Mouse (Mus musculus) left cerebral cortex, postnatal 36 days (tissue): Measurements from ENCODE around the gene Rps29. TPM values are rescaled to one million over a fixed set of nuclear protein-coding genes. Genes with fewer than 3 reads are reported as not detected.
A peak's percentile ranks its signal among the peaks of the same experiment; 100 is the strongest.
"Not testable (repeated sequence)": the region's sequence is repeated elsewhere in the genome, so short reads cannot be mapped to it uniquely, and the experiment has no call there.

Source experiments
- DNase-seq, 2 experiments: peaks; one replicate each; pipeline ENCODE4 v3.0.0; 2021 to 2022; ENCODE audit warnings: low spot score in 2 of 2, mixed read lengths in 1 of 2
- intact Hi-C: fragments of 180-260 bp; cut with DNase I; formaldehyde crosslinking; loops from one replicate; pipeline ENCODE4 v1.15.1; 2025
- total RNA-seq, 2 experiments: library from RNA; stranded (reverse); gene quantifications; 2 replicates each; pipeline ENCODE4 v1.2.3; 2021

The Rps29 gene
- total RNA-seq = 1,000 to 10,000 TPM; 1,009 to 1,161 TPM

DNA sequence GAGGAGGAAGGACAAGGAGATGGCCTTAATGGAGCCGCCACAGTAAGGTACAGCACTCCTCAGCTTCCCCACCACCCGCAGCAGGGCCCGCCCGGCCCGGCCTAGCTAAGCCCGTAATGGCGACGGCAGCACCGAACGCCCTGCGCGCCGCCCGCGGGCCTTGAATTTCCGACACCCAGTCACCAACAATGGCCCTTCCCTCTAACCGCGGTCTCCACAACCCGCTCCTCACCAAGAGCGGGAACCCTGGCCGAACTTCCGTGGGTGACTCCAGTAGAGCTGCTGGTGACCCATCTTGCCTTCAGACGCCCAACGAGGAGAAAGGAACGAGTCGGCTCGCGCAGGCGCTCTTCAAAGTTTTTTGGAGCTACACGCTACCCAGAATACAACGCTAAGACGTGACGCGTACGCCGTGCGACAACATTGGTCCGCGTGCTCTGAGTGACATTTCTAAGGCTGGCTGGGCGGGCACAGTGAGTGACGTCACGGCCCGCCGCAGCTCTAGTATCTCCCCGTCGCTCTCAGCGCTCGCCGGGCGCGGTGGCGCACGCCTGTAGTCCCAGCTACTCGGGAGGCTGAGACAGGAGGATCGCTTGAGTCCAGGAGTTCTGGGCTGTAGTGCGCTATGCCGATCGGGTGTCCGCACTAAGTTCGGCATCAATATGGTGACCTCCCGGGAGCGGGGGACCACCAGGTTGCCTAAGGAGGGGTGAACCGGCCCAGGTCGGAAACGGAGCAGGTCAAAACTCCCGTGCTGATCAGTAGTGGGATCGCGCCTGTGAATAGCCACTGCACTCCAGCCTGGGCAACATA lies at the start of gene Rps29:
Rps29 (minus strand) TSS at position 422 of the 813 bp plus-strand sequence.
- intact Hi-C loops = not testable (repeated sequence)
- DNase-seq = peak; percentile 98 to 99

- intact Hi-C loops = no loop called here
- DNase-seq = no peak
These were observed 49.5 kb upstream of the Rps29 start for GRCm38 (mm10) chr12:69208520-69208919.

DNA sequence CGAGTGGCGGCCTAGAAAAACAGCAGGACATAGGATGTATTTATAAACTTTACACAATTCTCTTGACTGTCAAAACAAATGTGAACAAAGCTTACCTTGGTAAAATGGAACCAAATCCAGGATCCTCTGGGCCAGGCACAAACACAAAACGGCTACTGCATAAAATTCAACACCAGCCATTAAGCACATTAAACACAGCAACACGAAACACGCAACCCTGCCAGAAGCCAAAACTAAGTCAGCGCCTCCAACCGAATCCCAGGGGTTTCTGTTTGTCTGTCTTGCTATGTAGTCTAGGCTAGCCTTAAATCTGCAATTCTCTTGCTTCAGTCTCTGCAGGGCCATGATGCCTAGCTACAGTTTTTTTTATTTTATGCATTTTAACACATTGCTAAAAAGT lies 48.9 kb upstream of the Rps29 start:
- no peak for DNase-seq
- intact Hi-C loops = no loop called here

GRCm38 (mm10) chr12:69207396-69207795 lies 48.4 kb upstream of the Rps29 start:
- intact Hi-C loops = no loop called here
- no peak for DNase-seq

- no peak for DNase-seq
- intact Hi-C loops = no loop called here
These were observed 45.3 kb upstream of the Rps29 start, which contains the start of gene Gm49384 for GRCm38 (mm10) chr12:69204052-69204833. Gene Gm49384 (minus strand): TSS chr12:69204267.

GRCm38 (mm10) chr12:69198985-69199384 lies 40.0 kb upstream of the Rps29 start:
- no peak for DNase-seq
- intact Hi-C loops = loop anchor here (5.0 kb wide), 2 partner anchors 43 to 98 kb away; partner anchors contain the start of genes Klhdc1 and Klhdc2

DNA sequence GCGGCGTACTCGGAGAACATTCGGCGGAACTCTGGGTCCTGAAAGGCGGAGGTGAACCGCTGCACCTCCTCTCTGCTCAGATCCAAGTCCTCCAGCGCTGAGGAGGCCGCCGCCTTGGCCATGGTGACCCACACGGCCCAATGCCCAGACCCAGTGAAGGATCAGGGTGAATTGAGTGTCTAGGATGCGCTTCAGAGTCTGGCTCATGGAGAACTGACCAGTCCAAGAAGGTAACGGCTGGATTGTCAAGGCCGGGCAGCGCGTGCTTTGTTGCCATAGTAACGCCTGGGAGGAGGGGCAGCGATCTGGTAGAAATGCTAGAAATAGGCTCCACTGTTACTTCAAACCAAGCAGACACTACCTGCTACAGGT lies 39.2 kb upstream of the Rps29 start, which contains the start of gene Dnaaf2:
Dnaaf2 (minus strand) TSS at position 266 of the 372 bp plus-strand sequence.
- intact Hi-C loops = loop anchor here (5.0 kb wide), 2 partner anchors 44 to 99 kb away; partner anchors contain the start of genes Klhdc1 and Klhdc2

DNA sequence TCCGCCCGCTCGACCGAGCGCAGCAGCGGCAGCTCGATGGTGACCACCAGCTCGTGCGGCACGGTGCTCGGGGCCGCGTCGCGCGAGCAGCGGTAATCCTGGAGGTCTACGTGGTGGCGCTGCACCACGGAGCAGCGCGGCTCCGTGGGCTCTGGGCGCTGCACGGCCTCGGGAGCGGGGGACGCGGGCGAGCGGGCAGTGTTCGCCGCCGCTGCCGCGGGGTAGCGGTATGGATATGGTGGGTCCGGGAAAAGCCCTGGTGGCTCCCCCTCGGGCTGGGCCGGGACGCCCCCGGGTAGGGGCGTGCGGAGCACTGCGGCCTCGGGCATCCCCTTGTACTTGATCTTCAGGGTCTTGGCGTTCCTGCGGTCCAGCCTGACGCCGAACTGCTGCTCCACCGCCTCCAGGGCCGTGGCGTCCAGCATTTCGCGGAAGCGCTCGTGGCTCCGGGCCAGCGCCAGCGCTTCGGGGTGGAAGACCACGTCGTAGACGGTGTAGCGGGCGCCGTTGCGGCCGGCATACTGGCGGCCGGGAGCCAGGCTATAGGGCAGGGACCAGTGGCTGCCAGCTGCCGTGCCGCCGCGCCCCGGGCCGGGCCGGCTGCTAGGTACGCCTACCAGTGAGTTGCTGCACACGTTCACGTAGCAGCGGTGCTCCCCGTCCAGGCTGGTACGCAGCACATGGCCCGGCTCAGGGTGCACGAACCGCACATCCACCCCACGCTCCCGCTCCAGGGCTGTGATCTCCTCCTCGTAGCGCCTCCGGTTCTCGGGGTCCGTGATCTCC lies 38.6 kb upstream of the Rps29 start:
- peak; percentile 49 to 64 for DNase-seq
- intact Hi-C loops = loop anchor here (1.0 to 5.0 kb wide), 3 partner anchors 13 to 100 kb away; partner anchors contain the start of genes Klhdc1, Klhdc2, Mgat2 and Rpl36al

More for the DNA sequence above, 39.2 kb upstream of the Rps29 start, which contains the start of gene Dnaaf2:
- peak in 1 of 2 experiments; percentile 49 for DNase-seq

GRCm38 (mm10) chr12:69196444-69197377 lies 37.7 kb upstream of the Rps29 start, which contains the start of gene Gm49383:
Gene Gm49383 (minus strand): TSS chr12:69197104.
- intact Hi-C loops = loop anchor here (1.0 to 5.0 kb wide), 3 partner anchors 12 to 101 kb away; partner anchors contain the start of genes Klhdc1, Klhdc2, Mgat2 and Rpl36al
- DNase-seq = peak; percentile 76 to 83

GRCm38 (mm10) chr12:69192637-69193036 lies 33.7 kb upstream of the Rps29 start:
- intact Hi-C loops = no loop called here
- no peak for DNase-seq

DNA sequence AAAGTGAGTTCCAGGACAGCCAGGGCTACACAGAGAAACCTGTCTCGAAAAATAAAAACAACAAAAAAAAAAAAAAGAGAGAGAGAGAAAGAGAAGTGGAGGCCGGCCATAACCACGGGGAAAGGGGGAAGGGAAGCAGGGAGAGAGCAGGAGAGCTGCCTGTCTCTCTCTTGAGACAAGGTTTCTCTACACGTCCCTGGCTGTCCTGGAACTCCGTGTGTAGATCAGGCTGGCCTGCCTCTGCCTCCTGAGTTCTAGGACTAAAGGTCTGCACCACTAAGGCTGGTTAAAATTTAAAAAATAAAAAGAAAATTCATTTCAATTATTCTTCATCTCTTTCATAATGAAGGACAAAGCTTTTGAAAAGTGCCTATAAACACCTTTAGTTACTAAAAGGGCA lies 32.4 kb upstream of the Rps29 start:
- intact Hi-C loops = no loop called here
- no peak for DNase-seq

DNA sequence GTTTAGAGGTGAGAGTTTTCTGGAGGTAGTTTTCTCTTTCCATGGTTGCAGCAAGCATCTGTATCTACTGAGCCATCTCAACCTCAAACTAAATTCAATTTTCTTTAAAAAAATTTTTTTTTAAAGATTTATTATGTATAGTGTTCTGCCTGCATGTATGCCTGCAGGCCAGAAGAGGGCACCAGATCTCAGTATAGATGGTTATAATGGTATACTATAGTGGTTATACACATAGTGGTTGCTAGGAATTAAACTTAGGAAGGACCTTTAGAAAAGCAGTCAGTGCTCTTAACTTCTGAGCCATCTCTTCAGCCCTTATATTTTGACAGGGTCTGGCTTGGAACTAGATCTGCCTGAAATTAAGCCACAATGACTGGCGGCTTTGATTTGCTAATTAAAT lies 31.5 kb upstream of the Rps29 start:
- intact Hi-C loops = no loop called here
- no peak for DNase-seq

DNA sequence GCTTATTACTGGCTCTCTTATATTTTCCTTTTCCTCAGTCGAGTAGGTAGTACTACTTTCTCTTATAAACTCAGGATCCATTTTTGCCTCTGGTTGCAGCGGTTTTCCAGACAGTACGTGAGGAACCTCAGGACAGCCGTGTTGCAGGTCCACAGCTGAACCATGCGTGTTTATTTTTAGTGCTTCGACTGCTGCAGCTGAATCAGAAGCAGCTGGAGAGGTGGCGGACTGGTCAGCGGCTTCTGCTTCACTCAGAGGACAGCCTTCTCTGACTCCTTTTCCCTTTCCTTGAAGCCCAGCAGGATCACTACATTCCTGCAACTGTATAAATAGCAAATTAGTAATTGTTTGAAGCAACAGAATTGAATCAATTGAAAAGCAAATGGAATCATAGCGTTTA lies 31.1 kb upstream of the Rps29 start:
- intact Hi-C loops = no loop called here
- DNase-seq = no peak

DNA sequence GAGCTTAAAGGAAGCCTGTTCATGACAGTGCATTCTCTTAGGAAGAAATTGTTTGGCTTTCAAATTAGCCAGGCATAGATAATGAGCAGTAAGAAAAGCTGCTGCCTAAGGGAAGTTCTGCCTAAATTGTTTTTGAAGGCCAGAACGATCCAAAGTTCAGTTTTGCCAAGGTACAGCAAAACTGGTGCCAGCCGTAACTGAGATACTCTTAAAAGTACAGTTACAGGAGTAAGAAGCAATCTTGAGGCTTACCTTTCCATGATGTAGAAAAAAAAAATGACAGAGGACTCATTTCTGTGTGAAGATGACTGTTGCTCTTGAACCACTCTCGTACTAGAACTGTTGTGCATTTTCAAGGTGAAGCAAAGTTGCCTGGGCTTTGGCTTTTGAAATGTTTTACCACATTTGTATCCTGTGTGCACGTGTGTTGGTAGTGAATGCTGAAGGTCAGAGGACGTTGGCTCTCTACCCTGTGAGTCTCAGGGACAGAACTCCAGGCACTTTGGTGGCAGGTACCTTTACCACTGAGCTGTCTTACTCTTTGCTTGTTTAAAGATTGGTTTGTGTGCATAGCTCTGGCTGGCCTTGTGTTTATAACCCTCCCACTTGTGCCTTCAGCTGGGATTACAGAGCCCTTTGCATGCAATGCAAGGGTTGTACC lies 28.0 kb upstream of the Rps29 start:
- intact Hi-C loops = no loop called here
- no peak for DNase-seq

GRCm38 (mm10) chr12:69185371-69185770 lies 26.4 kb upstream of the Rps29 start:
- DNase-seq = no peak
- intact Hi-C loops = no loop called here

DNA sequence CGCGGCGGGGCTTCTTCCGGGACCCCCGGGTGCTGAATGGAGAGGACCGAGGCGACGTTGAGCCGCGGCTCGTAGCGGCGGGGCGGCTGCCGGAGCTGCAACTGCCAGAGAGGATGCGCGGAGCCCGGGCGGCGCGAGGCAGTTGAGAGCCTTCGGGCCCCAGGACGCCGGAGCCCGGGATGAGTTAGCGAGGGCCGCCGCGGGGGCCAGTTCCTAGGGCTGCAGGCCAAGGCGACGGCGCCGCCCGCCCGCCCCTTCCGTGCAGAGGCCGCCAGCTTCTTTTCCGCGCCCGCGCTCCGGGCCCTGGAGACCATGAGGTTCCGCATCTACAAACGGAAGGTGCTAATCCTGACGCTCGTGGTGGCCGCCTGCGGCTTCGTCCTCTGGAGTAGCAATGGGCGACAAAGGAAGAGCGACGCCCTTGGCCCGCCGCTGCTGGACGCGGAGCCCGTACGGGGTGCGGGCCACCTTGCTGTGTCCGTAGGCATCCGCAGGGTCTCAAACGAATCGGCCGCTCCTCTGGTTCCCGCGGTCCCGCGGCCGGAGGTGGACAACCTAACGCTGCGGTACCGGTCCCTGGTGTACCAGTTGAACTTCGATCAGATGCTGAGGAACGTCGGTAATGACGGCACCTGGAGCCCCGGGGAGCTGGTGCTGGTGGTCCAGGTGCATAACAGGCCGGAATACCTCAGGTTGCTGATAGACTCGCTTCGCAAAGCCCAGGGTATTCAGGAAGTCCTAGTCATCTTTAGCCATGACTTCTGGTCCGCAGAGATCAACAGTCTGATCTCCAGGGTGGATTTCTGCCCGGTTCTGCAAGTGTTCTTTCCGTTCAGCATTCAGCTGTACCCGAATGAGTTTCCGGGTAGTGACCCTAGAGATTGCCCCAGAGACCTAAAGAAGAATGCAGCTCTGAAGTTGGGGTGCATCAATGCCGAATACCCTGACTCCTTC lies 25.6 kb upstream of the Rps29 start:
- no peak for DNase-seq
- intact Hi-C loops = loop anchor here (1.0 kb wide), 1 partner anchor 13 kb away; the partner anchor contains the start of gene Gm49383
